Mouse (Mus musculus) A20 (cell line): ENCODE data around the gene Pacrg.

Experiments used
- DNase-seq: peaks from one replicate; pipeline ENCODE4 v3.0.0-alpha.2; 2011; ENCODE audit warnings: low read depth, low spot score

The Pacrg gene

DNA sequence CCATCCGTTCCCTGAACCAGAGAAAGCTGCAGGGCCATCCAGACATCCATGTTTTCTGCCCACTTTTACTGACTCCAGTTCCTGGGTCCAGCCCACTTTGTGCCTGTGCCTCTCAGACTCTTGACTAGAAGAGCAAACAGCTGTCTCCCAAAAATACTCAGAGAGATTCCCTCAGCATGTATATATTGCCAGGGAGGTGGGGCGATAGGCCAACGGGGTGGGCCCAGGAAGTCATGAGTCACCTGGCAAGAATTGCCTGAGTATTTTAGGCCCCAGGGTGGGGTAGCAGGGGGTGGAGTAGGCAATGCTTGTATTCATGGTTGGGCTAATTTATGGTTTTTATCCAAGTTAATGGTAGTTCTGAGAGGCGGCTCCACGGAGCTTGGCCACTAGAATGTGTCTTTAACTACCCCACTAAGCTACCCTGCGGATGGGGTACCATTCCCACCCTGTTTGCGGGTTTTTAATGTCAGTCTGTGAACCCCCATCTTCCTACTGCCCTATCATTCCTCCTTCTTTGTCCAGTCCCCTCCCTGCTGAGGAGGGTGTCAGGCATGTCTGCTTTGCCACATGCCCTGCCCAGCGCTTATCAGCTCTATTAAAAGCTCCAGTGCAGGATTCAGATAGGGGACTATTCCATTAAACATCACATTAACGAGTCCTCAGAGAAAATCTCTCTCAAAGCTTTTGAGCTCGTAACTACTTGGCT is 461.5 kb downstream of the Pacrg start:
- DNase-seq, result no peak

DNA sequence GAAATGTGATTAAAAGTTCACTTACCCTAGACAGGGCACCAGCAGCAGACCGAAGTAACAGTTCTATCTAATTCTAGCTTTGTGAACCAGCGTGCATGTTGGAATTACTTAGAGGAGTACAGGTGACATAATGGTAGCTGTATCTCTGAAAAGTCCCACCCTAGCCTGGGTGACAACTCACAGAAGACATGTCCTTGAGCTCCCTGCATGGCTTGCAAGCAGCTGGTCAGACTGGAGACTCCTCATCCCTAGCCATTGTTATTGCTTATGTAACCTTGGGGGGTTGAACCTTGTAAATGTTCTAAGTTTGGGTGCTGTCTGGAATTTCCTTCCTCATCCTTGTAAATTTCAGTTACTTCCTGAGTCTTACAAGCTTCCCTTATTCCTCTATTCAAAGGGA is 462.5 kb downstream of the Pacrg start:
- no peak for DNase-seq

DNA sequence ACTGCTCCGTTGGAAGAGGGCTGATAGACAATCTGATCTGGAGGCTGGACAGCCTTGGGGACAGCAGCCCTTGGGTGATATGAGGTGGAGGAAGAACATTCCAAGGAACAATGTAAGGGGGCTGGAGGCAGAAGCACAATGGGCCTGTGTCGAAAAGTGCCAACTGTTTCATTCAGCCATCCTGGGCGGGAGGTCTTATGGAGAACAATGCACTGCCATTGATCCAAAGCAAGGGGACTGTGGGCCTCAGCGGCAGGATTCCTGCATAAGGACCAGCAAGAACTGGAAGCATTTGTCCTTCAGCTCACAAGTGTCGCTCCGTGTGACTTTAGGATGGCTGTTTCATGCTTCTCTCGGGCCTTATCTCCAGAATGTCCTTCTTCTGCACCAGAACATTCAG is 465.8 kb downstream of the Pacrg start:
- DNase-seq, result no peak

- DNase-seq, result no peak
Observed at GRCm38 (mm10) chr17:10373727-10374126, 466.4 kb downstream of the Pacrg start.

GRCm38 (mm10) chr17:10372001-10372785 is 467.9 kb downstream of the Pacrg start:
- DNase-seq, result no peak

DNA sequence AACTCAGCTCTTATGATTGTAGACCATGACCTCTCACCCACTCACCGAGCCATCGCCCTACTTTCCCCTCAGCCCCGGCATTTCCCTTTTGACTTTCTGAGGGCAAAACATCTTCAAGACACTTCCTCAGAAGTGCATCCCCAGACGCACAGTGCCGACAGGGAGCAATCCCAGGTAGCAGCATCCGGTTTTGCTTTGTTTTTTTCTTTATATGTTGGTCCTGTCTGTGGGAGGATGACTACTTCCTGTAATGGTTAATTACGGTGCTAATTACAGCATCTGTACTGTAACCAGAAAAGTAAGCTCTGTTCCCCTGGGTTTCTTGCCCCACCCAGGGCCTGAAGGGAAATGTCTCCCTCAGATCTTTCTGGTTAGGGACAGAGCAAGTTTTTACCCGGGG is 468.6 kb downstream of the Pacrg start:
- no peak for DNase-seq

DNA sequence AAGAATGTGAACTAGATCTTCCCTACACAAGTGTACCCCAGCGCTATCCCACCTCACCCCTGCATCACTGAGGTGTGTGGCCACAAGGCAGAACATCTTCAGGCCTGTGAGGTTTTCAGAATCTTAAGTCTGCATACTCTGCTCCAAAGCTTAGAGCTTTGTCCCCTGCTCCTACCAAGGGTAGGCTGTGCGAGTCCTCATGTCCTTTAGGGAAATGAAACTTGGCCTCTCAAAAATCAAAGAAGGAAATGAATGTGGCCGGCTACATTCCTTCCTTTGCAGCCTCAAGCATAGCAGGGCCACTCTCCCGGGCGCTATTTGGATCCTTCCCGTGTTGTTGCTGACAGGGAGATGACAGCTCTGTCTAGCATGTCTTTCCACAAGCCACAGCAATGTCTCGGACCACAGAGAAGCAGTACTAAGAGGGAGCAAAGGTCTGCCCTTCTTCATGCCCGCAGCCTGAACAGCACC is 469.4 kb downstream of the Pacrg start:
- peak; percentile 32 for DNase-seq

DNA sequence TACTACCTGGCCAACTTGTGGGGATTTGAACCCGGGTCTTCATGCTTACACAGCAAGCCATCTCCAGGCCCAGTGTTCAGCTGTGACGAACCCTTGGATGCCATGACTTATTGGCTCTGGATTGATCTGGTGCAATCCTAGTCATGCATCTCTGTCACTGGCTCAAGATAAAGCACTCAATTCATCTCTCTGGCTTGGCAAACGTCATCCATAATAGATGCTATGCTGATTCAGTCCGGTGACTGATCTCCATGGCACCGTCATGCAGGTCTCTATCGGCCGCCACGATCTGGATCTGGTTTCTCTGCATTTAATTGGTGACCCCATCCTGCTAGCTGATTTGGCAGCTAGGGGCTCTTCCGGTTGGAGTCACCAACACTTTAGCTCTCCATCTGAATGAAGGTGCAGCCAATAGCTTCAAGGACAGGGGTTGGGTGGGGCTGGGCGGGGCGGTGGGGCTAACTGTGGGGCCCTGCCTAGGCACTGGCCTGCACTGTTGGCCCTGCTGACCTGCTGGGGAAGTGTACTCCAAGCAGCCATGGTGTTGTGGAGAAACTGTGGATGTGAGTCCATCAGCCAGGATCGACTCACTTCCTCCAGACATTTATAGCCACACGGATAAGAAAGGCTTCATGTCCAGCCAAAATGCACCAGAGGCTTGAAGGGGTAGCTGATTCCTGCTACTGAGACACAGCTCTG is 470.0 kb downstream of the Pacrg start:
- DNase-seq, result no peak

GRCm38 (mm10) chr17:10367044-10367443 is 473.1 kb downstream of the Pacrg start:
- DNase-seq, result no peak

GRCm38 (mm10) chr17:10366577-10366976 is 473.5 kb downstream of the Pacrg start:
- DNase-seq, result no peak

DNA sequence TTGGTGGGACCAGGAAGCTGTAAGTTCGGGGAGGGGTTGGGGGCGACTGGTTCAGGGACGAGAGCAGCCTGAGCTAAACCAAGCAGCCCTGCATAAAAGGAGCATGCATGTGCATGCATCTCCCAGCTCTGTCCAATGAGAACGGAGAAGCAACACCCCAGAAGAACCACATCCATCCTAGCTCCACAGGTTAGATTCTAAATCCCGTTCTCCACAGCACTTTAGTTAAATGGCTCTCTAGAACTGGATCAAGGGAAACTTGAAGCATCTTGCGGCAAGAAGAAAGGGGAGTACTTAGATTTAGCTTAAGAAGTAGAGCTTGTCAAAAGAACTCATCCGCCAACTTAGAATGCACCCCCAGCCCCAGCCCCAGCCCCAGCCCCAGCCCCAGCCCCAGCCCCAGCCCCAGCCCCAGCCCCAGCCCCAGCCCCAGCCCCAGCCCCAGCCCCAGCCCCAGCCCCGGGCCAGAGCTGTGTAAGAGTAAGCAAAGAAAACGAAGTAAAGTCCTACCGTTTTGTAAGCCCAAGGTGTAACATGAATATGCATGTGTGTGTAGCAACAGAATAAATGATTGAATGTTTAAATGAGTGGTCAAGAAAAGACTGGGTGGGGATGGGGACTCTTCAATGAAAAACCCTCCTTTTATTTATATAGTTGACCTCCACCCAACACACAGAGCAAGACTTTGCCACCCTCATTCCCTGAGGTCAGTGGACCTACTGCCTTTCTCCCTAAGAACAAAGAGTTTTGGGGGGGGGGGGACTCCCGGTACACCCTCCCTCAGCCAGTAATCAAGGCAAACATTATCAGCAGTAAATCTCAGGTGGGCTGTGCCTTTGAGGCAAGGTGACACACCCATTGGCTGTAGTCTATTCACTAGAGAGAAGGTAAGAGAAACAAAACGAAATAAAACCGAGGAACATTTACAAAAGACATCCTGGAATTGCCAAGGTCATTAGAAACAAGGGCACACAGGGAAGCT is 474.3 kb downstream of the Pacrg start:
- DNase-seq, result no peak

GRCm38 (mm10) chr17:10363151-10363550 is 477.0 kb downstream of the Pacrg start:
- no peak for DNase-seq

DNA sequence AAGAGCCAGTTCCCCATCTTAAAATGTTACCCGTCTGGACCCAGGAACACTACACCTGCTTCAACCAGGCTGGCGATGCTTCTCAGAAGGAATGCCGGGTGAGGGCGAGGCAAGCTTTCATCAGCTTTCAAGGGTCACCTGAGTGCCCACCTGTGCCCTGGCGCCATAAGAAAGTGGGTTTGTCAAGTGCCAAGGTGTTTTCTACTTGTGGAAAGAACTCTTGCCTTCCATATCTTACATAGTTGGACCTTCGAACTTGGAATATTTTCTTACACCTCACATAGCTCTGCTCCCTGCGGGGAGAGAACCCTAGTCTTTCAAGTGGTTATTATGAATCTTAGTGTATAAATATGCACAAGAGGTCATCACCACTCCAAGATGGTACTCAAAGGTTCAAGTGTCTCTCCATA is 478.2 kb downstream of the Pacrg start:
- no peak for DNase-seq

DNA sequence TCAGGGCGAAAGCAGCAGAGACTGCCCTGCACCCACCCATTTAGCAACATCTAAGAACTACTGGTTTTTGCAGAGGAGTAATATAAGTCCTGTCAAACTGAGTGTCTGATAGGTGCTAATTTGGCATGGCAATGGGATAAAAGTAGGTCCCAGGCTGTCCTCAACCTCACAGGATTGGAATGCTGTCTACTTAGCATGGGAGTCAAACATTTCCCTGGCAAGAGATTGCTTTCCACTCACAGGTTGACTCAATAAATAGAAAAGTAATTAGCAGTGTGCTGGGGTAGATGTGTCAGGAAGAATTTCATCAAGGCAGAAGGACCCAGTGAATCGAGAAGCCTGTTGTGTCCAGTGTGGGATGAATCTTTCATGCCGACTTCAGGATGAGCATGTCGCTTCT is 479.4 kb downstream of the Pacrg start:
- no peak for DNase-seq

GRCm38 (mm10) chr17:10359466-10359865 is 480.6 kb downstream of the Pacrg start:
- DNase-seq, result no peak

- no peak for DNase-seq
Observed at GRCm38 (mm10) chr17:10357348-10357747, 482.8 kb downstream of the Pacrg start.

- DNase-seq, result no peak
Observed at GRCm38 (mm10) chr17:10356294-10356693, 483.8 kb downstream of the Pacrg start.

GRCm38 (mm10) chr17:10355746-10356145 is 484.4 kb downstream of the Pacrg start:
- no peak for DNase-seq
